Mouse (Mus musculus) lung, embryonic 14.5 days (tissue): ENCODE measurements at regions not wholly inside any gene's neighbourhood (a gene's known extent, or its start where the extent isn't known, plus 50 kb on each side); places are given as distances from the start of the nearest gene placed in this dataset.
A peak's percentile ranks its signal among the peaks of the same experiment; 100 is the strongest.

Experiments used
- ATAC-seq: fragments of 200-750 bp; cut with Nextera tagmentation; 2 replicates; pipeline ENCODE4 v1.8.0; 2017; ENCODE audit warnings: mild to moderate bottlenecking, moderate TSS enrichment, moderate library complexity; ENCODE audit not compliant: insufficient read depth
- DNase-seq: peaks from one replicate; pipeline ENCODE4 v3.0.0-alpha.2; 2015
- H3K27ac ChIP-seq: fragments of 300-500 bp; sonication (generic); 2 replicates; pipeline ENCODE4 v1.5.1; 2014; ENCODE audit warnings: low read depth, mild to moderate bottlenecking, moderate library complexity
- H3K27me3 ChIP-seq: fragments of 300-500 bp; sonication (generic); 2 replicates; pipeline ENCODE4 v1.6.1; 2014; ENCODE audit warnings: low read length, control low read depth; ENCODE audit not compliant: insufficient read depth
- H3K36me3 ChIP-seq: fragments of 300-500 bp; sonication (generic); 2 replicates; pipeline ENCODE4 v1.6.1; 2014; ENCODE audit warnings: control low read depth; ENCODE audit not compliant: insufficient read depth
- H3K4me1 ChIP-seq: fragments of 300-500 bp; sonication (generic); 2 replicates; pipeline ENCODE4 v1.6.1; 2014; ENCODE audit warnings: antibody characterized with exemption, control low read depth; ENCODE audit not compliant: insufficient read depth
- H3K4me2 ChIP-seq: fragments of 300-500 bp; sonication (generic); 2 replicates; pipeline ENCODE4 v1.6.1; 2014; ENCODE audit warnings: mild to moderate bottlenecking
- H3K4me3 ChIP-seq: fragments of 300-500 bp; sonication (generic); 2 replicates; pipeline ENCODE4 v1.5.1; 2014; ENCODE audit warnings: low read depth, low read length
- H3K9ac ChIP-seq: fragments of 300-500 bp; sonication (generic); 2 replicates; pipeline ENCODE4 v1.6.1; 2014
- H3K9me3 ChIP-seq: fragments of 300-500 bp; sonication (generic); 2 replicates; pipeline ENCODE4 v1.6.1; 2016; ENCODE audit warnings: low read depth, low read length, control low read depth
- CTCF ChIP-seq: IDR thresholded peaks from 2 replicates; pipeline ENCODE4 v1.5.1; 2016; ENCODE audit warnings: antibody characterized with exemption, low read depth
- WGBS: fragments of 180-500 bp; shearing (Covaris S2); extraction: QIAGEN DNeasy Blood & Tissue Kit; methylation state at CpG from one replicate; pipeline ENCODE4 v1.1.7; 2014; 5-methylcytosine and 5-hydroxymethylcytosine counted together

DNA sequence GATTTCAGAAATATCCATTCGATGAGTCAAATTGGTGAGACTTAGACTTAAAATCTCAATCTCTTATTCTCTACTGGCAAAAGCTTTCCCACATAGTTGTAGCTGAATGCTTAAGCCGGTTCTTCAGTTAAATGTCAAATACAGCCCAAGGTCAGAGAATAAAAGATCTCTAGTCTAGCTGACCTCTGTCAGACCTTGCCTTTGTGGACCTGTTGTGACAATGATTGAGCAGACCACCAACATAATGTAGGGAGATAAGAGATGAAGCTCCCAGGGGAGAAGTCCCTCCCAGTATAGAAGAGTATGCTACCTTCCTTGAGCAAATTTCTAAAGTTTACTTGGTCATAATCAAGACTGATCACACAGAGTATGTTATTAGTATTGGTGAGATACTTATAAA, 157.9 kb upstream of the Gap43 start:
- H3K27ac ChIP-seq, result no peak overlapping the region
- no peaks in the 10 kb centered on the region for H3K36me3 ChIP-seq
- no peak overlapping the region for H3K4me2 ChIP-seq
- H3K9ac ChIP-seq, result no peak overlapping the region
- no peak for TF ChIP-seq CTCF
- H3K27me3 ChIP-seq, result no peaks in the 10 kb centered on the region
- H3K9me3 ChIP-seq, result no peaks in the 10 kb centered on the region
- no peak overlapping the region for H3K4me3 ChIP-seq
- WGBS, result 45% methylated on average over 2 of the region's 2 CpGs
- DNase-seq (no peak), ATAC-seq (no peak)
- H3K4me1 ChIP-seq, result no peaks in the 10 kb centered on the region

GRCm38 (mm10) chr16:42493596-42493995, 153.1 kb upstream of the Gap43 start:
- Histone ChIP-seq H3K4me2 (no peak overlapping the region), H3K4me3 (no peak overlapping the region), H3K27me3 (no peaks in the 10 kb centered on the region), H3K9ac (no peak overlapping the region), H3K4me1 (no peaks in the 10 kb centered on the region), H3K27ac (no peak overlapping the region), H3K36me3 (no peaks in the 10 kb centered on the region), H3K9me3 (no peaks in the 10 kb centered on the region)
- TF ChIP-seq CTCF, result no peak
- ATAC-seq (no peak), DNase-seq (no peak)
- WGBS, result 84% methylated on average over 1 of the region's 1 CpGs

DNA sequence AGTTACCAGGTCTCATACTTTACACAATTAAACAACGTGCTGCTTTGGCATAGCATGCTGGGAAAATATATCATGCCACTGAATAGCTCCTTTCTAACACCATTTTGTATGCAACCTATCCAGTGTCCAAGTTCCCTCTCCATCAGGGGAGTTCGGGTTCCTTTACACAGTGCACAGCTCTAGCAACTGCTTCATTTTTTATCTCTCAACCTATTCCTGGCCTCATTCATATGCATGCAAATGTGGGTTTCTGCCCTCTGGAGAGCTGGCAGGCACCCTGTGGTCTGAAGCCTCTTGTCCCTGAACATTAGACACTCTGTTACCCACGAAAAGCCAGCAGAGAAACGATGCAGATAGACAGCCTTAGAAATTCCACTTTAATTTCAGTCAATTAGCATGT, 148.3 kb upstream of the Gap43 start:
- no peak overlapping the region for H3K9ac ChIP-seq
- no peak overlapping the region for H3K4me3 ChIP-seq
- H3K27ac ChIP-seq, result no peak overlapping the region
- no peaks in the 10 kb centered on the region for H3K27me3 ChIP-seq
- H3K36me3 ChIP-seq, result no peaks in the 10 kb centered on the region
- ATAC-seq (no peak), DNase-seq (no peak)
- TF ChIP-seq CTCF, result no peak
- H3K4me1 ChIP-seq, result no peaks in the 10 kb centered on the region
- no peaks in the 10 kb centered on the region for H3K9me3 ChIP-seq
- 54% methylated on average over 4 of the region's 4 CpGs for WGBS
- no peak overlapping the region for H3K4me2 ChIP-seq

DNA sequence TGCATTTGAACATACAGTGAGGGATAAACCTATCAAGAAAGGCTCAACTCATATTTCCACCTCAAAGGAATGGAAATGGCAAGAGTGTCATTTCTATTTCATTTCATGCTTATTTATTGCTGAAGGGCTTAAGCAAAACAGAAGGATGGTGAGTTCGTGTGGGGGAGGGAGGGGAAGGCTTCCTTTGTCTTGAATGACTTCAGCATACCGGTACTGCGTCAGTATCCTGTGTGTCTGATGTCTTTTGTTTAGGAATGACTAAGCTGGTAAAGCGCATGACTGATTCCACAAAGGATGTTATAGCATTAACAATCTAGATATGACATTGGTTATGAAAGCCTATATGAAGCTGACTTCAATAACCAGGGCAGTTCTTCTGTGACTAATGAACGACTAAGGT, 139.5 kb upstream of the Gap43 start:
- ATAC-seq (no peak), DNase-seq (peak; percentile 44)
- 61% methylated on average over 5 of the region's 5 CpGs for WGBS
- no peak overlapping the region for H3K4me2 ChIP-seq
- H3K27ac ChIP-seq, result no peak overlapping the region
- no peak for TF ChIP-seq CTCF
- no peaks in the 10 kb centered on the region for H3K36me3 ChIP-seq
- no peaks in the 10 kb centered on the region for H3K4me1 ChIP-seq
- H3K27me3 ChIP-seq, result no peaks in the 10 kb centered on the region
- H3K9ac ChIP-seq, result no peak overlapping the region
- no peak overlapping the region for H3K4me3 ChIP-seq
- H3K9me3 ChIP-seq, result no peaks in the 10 kb centered on the region

- DNase-seq (no peak), ATAC-seq (no peak)
- Histone ChIP-seq H3K27me3 (no peaks in the 10 kb centered on the region), H3K27ac (no peak overlapping the region), H3K9me3 (no peaks in the 10 kb centered on the region), H3K4me3 (no peak overlapping the region), H3K4me2 (no peak overlapping the region), H3K9ac (no peak overlapping the region), H3K4me1 (no peaks in the 10 kb centered on the region), H3K36me3 (no peaks in the 10 kb centered on the region)
- no peak for TF ChIP-seq CTCF
- WGBS, result 89% methylated on average over 1 of the region's 1 CpGs
Observed at GRCm38 (mm10) chr16:42466976-42467375, 126.5 kb upstream of the Gap43 start.

DNA sequence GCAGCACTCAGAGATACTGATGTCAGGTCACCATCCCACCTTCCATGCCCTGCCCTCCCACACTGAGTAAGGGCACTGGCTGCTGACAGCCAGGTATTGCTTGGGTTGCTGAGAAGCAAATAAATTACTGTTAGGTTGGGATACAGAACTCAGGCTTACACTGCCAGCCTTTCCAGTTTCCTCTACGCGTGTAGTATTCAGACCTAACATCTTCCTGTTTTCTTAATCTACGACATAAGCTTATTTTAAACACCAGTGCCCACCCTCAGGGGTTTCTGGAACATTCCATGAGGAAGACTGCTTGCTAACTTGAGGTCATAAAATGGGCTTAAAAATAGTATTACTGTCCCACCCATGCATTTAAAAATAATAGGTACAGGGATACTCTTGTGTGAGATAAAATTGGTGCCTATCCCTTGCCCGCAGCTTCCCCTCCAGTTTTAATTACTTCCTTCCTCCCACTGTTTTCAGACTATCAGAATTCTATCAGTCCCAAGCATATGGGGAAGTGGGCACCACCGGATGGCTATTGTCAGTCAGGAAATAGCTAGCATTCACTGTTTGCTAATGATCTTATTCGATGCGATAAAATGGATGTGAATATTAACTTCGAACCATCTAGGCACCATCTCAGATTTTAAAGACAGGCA, 116.0 kb upstream of the Gap43 start:
- DNase-seq (peak; percentile 44), ATAC-seq (no peak)
- no peaks in the 10 kb centered on the region for H3K36me3 ChIP-seq
- no peaks in the 10 kb centered on the region for H3K27me3 ChIP-seq
- TF ChIP-seq CTCF, result no peak
- H3K4me2 ChIP-seq, result no peak overlapping the region
- H3K27ac ChIP-seq, result peak overlapping the region; percentile 67; the same call in 1 of the 2 replicates
- no peak overlapping the region for H3K4me3 ChIP-seq
- WGBS, result 71% methylated on average over 8 of the region's 8 CpGs
- no peaks in the 10 kb centered on the region for H3K4me1 ChIP-seq
- no peaks in the 10 kb centered on the region for H3K9me3 ChIP-seq
- no peak overlapping the region for H3K9ac ChIP-seq

- Histone ChIP-seq H3K9ac (no peak overlapping the region), H3K9me3 (no peaks in the 10 kb centered on the region), H3K4me3 (no peak overlapping the region), H3K36me3 (no peaks in the 10 kb centered on the region), H3K27ac (no peak overlapping the region), H3K27me3 (no peaks in the 10 kb centered on the region), H3K4me1 (no peaks in the 10 kb centered on the region), H3K4me2 (no peak overlapping the region)
- no peak for DNase-seq
- WGBS, result 42% methylated on average over 5 of the region's 5 CpGs
- no peak for TF ChIP-seq CTCF
- ATAC-seq, result no peak
Observed at GRCm38 (mm10) chr16:42453338-42453737, 112.9 kb upstream of the Gap43 start.
